Mouse (Mus musculus): ENCODE measurements around the gene Mlh1.

Gene Mlh1

DNA sequence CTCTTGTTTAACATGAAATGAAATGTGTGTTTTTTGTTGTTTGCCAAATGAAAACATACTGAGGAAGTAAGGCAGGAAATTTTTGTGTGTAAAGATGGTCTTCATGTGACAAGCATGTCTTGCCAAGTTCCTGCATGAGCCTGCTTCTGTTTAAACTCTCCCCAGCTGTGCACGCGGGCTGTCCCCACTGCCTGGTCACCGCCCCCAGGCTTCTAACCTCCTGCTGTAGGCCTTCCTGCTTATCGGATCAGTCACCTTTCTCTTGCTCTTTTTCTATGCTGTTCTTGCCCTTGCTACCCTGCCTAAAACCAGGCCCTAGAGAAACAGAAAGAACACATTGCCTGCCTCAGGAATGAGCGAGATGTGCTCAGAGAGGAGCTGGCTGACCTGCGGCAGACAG, 58.1 kb downstream of the Mlh1 start:
- in situ Hi-C loops (cut with MboI), result no loop called here

DNA sequence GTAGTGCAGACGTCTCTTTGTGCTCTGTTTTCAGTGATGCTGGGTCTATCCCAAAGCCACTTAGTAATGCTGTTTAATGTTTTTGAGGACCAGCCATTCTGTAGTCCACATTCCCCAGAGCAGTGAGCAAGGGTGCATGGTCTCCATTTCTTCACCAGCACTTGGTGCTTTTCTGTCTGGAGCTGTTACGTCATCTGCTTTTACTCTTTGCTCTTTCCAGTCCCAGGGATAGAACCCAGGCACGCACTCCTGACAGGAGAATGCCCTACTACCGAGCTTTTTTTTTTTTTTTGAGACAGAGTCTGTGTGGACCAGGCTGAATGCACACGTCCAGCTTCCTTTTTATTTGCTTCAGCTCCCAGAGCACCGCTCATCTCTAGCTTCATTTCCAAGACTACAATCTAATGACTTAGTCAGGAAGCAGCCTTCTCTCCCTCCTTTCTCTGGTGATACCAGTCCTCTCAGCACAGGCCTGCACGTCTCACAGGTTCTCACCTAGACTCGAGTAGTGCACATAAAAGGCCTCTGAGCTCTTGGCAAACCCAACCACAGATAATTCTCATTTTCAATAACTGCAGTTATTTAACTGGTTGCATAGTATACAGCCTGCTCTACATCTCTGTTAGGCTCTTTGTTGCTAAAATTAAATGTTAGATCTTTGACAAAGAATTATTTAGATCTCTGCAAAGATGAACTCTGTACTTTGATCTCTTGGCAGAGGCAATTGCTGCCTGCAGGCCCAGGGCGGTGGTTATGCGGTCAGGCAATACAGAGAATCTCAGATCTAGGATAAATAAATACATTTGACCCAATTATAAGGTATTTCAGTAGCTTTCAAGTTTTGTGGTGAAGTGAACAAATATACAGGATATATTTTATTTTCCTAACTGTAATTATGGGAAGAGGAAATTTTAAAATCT, 60.2 kb downstream of the Mlh1 start:
- in situ Hi-C loops (cut with MboI), result no loop called here

DNA sequence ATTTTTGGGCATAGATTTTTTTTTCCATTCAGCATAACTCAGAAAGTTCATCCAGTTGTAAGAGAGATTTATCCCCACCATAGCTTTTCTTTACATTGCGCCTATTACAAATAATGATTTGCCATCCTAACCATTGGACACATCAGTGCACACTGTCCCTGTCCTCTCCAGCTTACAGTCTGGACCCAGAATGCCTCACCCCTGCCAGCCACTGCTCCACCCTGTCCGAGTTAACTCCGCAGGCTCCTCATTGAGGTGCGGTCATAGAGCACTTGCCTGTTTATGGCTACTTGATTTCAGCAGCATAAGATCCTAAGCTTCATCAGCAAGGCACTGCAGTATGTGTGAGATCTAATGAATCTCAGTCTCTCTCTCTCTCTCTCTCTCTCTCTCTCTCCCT, 61.2 kb downstream of the Mlh1 start:
- in situ Hi-C loops (cut with MboI), result no loop called here

DNA sequence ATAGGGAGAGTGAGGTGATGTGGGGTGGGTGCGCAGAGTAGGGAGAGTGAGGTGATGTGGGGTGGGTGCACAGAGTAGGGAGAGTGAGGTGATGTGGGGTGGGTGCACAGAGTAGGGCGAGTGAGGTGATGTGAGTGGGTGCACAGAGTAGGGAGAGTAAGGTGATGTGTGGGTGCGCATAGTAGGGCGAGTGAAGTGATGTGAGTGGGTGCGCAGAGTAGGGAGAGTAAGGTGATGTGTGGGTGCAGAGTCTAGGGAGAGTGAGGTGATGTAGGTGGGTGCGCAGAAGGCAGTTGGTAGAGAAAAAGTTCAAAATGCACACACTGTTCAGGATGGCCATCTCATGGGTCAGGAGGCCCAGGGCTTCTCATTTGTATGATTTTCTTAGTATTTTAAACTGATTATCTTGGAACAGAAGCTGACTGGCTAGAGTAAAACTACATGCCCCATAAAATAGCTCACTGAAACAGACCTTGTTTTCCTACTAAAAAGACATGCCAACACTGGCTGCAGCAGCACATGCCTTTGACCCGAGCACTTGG, 62.4 kb downstream of the Mlh1 start:
- in situ Hi-C loops (cut with MboI), result no loop called here

DNA sequence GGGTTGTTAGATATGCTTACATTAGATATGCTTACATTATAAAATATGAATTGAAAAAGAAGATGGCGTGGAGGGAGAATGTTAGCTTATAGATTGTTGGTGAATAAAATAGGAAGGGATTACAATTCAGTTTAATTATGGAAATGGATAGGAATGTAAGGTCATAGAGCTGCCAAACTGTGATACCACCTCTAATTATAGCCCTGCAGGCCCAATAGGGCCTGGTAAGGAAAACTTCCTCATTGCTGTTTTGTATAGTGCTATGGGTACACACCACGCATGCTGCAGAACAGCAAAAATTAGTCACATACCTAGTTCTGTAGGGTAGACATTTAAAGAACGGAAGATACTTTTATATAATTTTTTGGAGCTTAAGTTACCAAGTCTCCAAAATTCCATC, 63.4 kb downstream of the Mlh1 start:
- in situ Hi-C loops (cut with MboI), result no loop called here

DNA sequence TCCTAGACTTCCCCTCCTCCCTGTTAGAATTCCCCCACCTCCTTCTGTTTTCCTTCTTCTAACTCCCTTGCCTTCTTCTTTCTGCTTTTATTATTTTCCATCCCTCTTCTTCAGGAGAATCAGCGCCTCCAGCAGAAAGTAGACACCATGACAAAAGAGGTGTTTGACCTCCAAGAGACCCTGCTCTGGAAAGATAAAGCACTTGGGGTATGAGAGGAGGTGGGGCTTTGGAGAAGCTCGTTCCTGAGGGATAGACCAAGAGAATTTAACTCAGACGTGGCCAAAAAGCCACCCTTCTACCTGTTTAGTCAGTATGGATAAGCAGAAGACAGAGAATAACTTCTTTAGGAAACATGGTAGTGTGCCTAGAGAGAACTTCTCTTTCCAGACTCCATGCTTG, 63.9 kb downstream of the Mlh1 start:
- in situ Hi-C loops (cut with MboI), result no loop called here

DNA sequence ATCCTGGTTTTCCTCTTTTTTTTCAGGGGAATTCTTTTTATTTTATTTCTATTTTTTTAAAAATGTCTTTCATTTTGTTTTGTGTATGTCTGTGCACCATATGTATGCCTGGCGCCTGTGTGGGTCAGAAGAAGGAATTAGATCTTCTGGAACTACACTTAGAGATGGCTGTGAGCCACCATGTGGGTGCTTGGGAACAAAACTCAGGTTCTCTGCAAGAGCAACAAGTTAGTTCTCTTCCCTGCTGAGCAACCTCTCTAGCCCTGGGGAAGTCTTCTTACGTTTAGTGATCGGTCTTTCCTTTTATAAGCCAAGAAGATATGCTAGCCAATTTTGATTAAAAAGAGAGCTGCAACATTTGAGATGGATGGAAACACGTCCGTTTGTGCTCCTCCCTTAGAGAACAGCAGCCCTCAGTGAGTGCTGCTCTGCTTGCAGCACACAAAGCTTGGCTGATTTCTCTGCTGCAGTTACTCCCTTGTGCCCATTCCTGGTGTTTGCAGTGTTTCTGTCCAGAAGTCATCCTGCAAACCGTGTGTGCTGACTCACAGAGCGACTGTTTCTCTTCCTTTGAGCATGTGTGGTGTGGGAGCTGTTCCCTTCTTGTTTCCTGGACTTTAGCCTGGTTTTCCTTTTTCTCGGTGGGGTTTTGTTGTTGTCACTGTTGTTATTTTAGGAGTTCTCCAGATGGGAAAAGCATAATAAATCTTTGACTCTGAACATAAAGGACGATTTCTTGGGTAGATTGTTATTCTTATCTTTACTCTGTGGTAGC, 66.8 kb downstream of the Mlh1 start:
- in situ Hi-C loops (cut with MboI), result no loop called here

DNA sequence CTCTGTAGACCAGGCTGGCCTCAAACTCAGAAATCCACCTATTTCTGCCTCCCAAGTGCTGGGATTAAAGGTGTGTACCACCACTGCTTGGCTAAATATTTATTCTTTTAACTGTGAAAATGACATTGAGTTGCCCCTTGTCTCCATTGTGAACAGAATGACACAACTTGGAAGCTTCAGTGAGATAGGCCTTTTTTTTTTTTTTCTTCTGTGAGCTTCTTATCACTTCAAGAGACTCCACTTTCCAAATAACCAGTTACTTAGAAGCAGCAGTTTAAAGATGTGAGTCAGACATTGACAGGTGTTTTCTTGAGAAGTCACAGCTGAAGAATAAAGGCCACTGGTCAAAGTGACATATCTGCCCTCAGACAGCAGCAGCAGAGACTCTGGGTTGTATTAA, 71.4 kb downstream of the Mlh1 start:
- in situ Hi-C loops (cut with MboI), result no loop called here

DNA sequence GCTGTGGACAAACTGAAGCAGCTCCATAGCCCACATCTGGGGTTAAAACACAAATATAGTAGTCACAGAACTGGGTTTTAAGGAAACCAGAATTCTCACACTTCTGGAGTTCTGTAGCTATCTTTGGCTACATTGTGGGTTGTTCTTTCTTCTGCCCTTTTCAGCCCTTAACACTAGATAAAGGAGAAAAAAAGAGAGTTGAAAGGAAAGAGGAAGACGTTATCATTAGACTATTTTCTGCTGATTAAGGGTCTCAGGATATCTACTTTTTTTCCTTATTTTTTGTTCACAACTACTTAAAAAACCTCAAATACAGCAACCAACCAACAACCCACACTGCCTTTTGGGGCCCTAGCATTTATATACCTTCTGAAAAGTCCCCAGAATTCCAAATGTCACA, 73.3 kb downstream of the Mlh1 start:
- in situ Hi-C loops (cut with MboI), result no loop called here

DNA sequence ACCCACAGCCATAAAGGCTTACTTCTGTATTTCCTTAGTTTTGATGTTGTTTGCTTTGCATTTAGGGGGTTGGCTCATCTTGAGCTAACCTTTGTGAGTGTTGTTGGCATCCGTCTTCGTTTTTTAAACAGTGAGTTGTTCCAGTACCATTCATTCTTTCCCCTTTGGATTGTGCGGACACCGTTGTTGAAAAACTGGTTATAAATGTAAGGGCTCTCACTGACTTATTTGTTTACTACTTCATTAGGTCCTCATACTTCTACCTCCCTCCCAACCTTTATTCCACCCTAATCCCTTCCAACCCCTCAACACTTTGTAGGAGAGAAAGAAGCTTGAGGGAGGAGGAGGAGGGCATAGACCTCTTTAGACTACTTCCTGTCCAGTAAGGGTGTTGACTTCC, 73.9 kb downstream of the Mlh1 start:
- in situ Hi-C loops (cut with MboI), result no loop called here

DNA sequence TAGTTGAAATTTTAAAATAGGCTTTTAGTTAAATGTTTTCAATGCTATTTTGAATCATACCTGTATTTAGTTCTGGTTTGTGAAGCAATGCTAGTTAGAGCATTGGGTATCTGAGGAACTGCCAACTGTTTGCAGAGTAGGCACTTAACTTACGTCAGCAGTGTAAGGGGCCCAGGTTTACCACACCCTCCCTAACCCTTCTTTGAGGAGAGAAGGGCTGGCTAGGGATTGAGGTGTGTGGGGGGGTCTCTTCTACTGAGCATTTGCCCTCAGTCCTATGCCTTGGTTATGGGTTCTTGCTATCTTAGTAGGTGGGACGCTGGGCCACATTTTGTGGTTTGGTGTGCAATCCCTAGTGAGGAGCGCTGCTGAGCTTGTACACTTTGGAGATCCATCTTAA, 74.5 kb downstream of the Mlh1 start:
- in situ Hi-C loops (cut with MboI), result no loop called here

DNA sequence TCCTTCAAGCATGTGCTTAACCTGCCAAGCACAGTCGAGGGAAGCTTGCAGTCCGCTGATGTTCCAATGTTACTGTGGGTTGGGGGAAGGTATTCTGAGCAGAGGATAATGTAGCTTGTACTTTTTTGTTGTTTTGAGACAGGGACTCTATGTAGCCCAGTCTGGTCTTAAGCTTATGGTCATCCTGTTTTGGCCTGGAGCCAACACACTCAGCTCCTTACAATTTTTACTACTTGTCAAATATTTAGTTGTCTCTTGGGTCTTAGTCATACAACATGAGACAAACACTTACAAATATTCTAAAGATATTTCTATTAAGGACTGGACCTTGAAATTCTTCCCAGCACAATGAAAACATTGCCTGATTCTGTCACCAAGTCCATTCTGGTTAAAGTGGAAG, 78.4 kb downstream of the Mlh1 start:
- in situ Hi-C loops (cut with MboI), result no loop called here

DNA sequence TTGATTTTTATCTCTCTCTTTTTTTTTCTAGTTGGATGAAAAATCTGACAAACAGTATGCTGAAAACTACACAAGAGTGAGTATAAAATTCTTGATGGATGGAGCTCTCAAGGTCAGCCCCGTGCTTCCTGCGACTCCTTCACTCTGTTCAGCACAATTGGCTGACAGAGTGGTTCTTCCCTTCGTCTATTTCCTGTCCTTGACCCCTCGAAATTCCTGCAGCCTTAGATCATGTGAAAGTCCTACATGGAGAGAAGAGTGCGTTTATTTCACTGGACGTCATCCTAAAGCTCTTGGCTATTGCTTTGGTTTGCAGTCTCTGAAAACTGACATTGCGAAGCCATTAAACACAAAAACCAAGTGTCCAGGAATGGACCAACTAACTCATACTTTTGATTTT, 82.9 kb downstream of the Mlh1 start:
- in situ Hi-C loops (cut with MboI), result no loop called here

DNA sequence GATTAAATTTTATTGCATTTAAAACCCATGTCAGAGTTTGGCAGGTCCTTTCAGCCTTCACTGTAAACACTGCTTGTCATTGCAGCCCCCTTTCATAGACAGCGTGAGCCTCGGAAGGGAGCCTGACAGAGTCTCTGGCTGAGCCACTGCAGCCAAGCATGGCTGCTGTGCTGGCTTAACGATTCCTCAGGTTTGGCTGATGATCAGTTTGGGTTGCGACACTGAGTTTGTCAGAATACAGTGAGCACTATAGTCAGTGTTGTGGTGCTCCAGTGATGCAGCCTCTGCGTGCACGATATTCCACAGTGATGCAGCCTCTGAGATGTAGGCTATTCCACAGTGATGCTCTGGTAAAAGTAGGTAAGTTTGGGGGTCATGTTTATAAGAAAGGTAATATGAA, 84.7 kb downstream of the Mlh1 start:
- in situ Hi-C loops (cut with MboI), result no loop called here

DNA sequence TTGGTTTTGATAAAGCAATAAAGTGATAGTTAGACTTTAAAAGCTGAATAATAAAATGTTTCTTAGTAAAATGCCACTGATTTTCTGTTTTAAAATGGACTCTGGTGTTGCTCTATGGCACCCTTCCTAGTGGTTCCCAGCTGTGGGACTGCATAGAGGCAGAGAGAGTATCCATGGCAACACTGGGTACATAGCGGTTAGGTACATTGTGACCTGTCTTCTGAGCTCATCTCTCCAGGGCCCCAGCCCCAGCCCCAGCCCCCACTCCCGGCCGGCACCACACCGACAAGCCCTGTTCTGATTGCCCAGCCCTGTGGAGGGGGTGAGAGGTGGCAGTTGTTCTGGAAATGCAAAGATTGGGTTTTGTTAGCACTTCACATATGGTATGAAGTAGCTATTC, 86.7 kb downstream of the Mlh1 start:
- in situ Hi-C loops (cut with MboI), result no loop called here

DNA sequence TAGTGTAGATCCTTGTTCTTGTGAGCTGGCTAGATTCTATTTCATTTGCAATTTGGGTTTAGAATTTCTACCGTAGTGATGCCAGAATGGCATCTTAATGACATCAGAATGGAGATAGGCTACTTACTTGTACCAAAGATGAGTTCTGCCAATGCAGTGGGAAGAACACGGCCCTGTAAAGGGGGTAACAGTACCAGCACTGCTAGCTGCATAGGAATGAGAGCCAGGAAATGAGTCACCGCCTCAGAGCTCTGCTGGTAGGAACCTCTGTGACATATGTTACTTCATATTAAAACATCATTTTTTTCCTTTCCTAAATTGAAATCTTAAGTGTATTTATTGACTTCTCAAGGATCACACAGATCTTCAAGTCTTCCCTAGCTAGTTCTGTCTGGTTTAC, 89.4 kb downstream of the Mlh1 start:
- in situ Hi-C loops (cut with MboI), result no loop called here

DNA sequence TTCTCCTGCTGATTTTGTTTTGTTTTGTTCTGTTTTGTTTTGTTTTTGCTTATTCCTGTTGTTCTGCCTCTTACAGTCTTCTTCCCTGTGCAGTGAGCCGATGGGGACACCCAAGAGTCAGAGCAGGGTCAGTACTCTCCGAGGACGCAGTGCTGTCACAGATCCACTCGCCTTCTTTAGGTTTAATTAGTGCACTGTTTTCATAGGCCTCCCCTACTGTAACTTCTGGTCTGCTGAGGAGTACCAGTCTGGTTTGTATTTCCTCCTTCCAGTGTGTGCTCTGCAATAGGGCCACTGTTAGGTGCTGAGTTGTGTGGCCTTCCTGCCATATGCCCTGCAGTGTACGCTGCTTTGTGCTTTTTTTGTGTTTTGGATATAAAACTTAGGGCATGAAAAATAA, 92.6 kb downstream of the Mlh1 start:
- in situ Hi-C loops (cut with MboI), result no loop called here

Data from mature B cell (primary cell).